Mouse (Mus musculus): ENCODE measurements at regions not wholly inside any gene's neighbourhood (a gene's known extent, or its start where the extent isn't known, plus 50 kb on each side); places are given as distances from the start of the nearest gene placed in this dataset.

GRCm38 (mm10) chr11:90855731-90856130 lies 167.6 kb upstream of the Tom1l1 start:
- Histone ChIP-seq H3K27me3 (ENCODE audit: control insufficient read depth, insufficient read depth, low read length) (no peaks in the 10 kb centered on the region), H3K9me3 (ENCODE audit: control insufficient read depth, low read length) (no peaks in the 10 kb centered on the region), H3K4me1 (ENCODE audit: control insufficient read depth, insufficient read depth, low read length) (no peaks in the 10 kb centered on the region), H3K9ac (ENCODE audit: low read length) (no peak overlapping the region), H3K4me2 (ENCODE audit: low read depth, severe bottlenecking) (no peak overlapping the region), H3K36me3 (ENCODE audit: control insufficient read depth, insufficient read depth, low read length) (no peaks in the 10 kb centered on the region), H3K4me3 (ENCODE audit: low read depth, low read length) (no peak overlapping the region), H3K27ac (replicated peaks; ENCODE audit: low read depth, low read length) (no peak overlapping the region)
- ATAC-seq (ENCODE audit: insufficient number of reproducible peaks, low FRiP score, low TSS enrichment, low read depth) (no peak), DNase-seq (ENCODE audit: low spot score) (no peak)
- WGBS: 82% methylated on average over 1 of the region's 1 CpGs

- Histone ChIP-seq H3K4me1 (ENCODE audit: control insufficient read depth, insufficient read depth, low read length) (no peaks in the 10 kb centered on the region), H3K27ac (replicated peaks; ENCODE audit: low read depth, low read length) (no peak overlapping the region), H3K9ac (ENCODE audit: low read length) (no peak overlapping the region), H3K27me3 (ENCODE audit: control insufficient read depth, insufficient read depth, low read length) (no peaks in the 10 kb centered on the region), H3K9me3 (ENCODE audit: control insufficient read depth, low read length) (no peaks in the 10 kb centered on the region), H3K36me3 (ENCODE audit: control insufficient read depth, insufficient read depth, low read length) (no peaks in the 10 kb centered on the region), H3K4me2 (ENCODE audit: low read depth, severe bottlenecking) (no peak overlapping the region), H3K4me3 (ENCODE audit: low read depth, low read length) (no peak overlapping the region)
- 83% methylated on average over 3 of the region's 3 CpGs for WGBS
- DNase-seq (ENCODE audit: low spot score): no peak
- no peak for ATAC-seq (ENCODE audit: insufficient number of reproducible peaks, low FRiP score, low TSS enrichment, low read depth)
Observed at GRCm38 (mm10) chr11:90855324-90855723, 167.2 kb upstream of the Tom1l1 start.

GRCm38 (mm10) chr11:90851221-90851620 lies 163.1 kb upstream of the Tom1l1 start:
- no peak overlapping the region for H3K27ac ChIP-seq (replicated peaks; ENCODE audit: low read depth, low read length)
- no peaks in the 10 kb centered on the region for H3K9me3 ChIP-seq (ENCODE audit: control insufficient read depth, low read length)
- DNase-seq (ENCODE audit: low spot score) (no peak), ATAC-seq (ENCODE audit: insufficient number of reproducible peaks, low FRiP score, low TSS enrichment, low read depth) (no peak)
- H3K4me3 ChIP-seq (ENCODE audit: low read depth, low read length): no peak overlapping the region
- H3K4me2 ChIP-seq (ENCODE audit: low read depth, severe bottlenecking): no peak overlapping the region
- H3K4me1 ChIP-seq (ENCODE audit: control insufficient read depth, insufficient read depth, low read length): no peaks in the 10 kb centered on the region
- H3K9ac ChIP-seq (ENCODE audit: low read length): no peak overlapping the region
- no peaks in the 10 kb centered on the region for H3K27me3 ChIP-seq (ENCODE audit: control insufficient read depth, insufficient read depth, low read length)
- H3K36me3 ChIP-seq (ENCODE audit: control insufficient read depth, insufficient read depth, low read length): no peaks in the 10 kb centered on the region

GRCm38 (mm10) chr11:90844925-90845319 lies 156.8 kb upstream of the Tom1l1 start:
- ATAC-seq (ENCODE audit: insufficient number of reproducible peaks, low FRiP score, low TSS enrichment, low read depth): peak; percentile 57; the same call in 1 of the 2 replicates
- no peak overlapping the region for H3K4me2 ChIP-seq (ENCODE audit: low read depth, severe bottlenecking)
- WGBS: 76% methylated on average over 6 of the region's 6 CpGs

GRCm38 (mm10) chr11:90844266-90844924 lies 156.2 kb upstream of the Tom1l1 start:
- whole genome bisulfite sequencing: 47% methylated on average over 15 of the region's 15 CpGs
- Histone ChIP-seq H3K4me1 (ENCODE audit: control insufficient read depth, insufficient read depth, low read length) (no peaks in the 10 kb centered on the region), H3K36me3 (ENCODE audit: control insufficient read depth, insufficient read depth, low read length) (no peaks in the 10 kb centered on the region), H3K4me2 (ENCODE audit: low read depth, severe bottlenecking) (no peak overlapping the region), H3K4me3 (ENCODE audit: low read depth, low read length) (no peak overlapping the region), H3K27me3 (ENCODE audit: control insufficient read depth, insufficient read depth, low read length) (no peaks in the 10 kb centered on the region), H3K27ac (replicated peaks; ENCODE audit: low read depth, low read length) (no peak overlapping the region), H3K9me3 (ENCODE audit: control insufficient read depth, low read length) (no peaks in the 10 kb centered on the region), H3K9ac (ENCODE audit: low read length) (no peak overlapping the region)
- DNase-seq (ENCODE audit: low spot score): peak; percentile 24
- ATAC-seq (ENCODE audit: insufficient number of reproducible peaks, low FRiP score, low TSS enrichment, low read depth): no peak; the same call in 1 of the 2 replicates

More at GRCm38 (mm10) chr11:90844925-90845319, 156.8 kb upstream of the Tom1l1 start:
- DNase-seq (ENCODE audit: low spot score): peak; percentile 25
- H3K36me3 ChIP-seq (ENCODE audit: control insufficient read depth, insufficient read depth, low read length): no peaks in the 10 kb centered on the region
- no peak overlapping the region for H3K9ac ChIP-seq (ENCODE audit: low read length)
- no peaks in the 10 kb centered on the region for H3K27me3 ChIP-seq (ENCODE audit: control insufficient read depth, insufficient read depth, low read length)
- no peak overlapping the region for H3K4me3 ChIP-seq (ENCODE audit: low read depth, low read length)
- no peaks in the 10 kb centered on the region for H3K4me1 ChIP-seq (ENCODE audit: control insufficient read depth, insufficient read depth, low read length)
- H3K9me3 ChIP-seq (ENCODE audit: control insufficient read depth, low read length): no peaks in the 10 kb centered on the region
- 0 out of 2 replicates have a peak overlapping the region, but pooled peaks have one; percentile 8 for H3K27ac ChIP-seq (replicated peaks; ENCODE audit: low read depth, low read length)

GRCm38 (mm10) chr11:90838161-90838560 lies 150.0 kb upstream of the Tom1l1 start:
- Histone ChIP-seq H3K9ac (ENCODE audit: low read length) (no peak overlapping the region), H3K27ac (replicated peaks; ENCODE audit: low read depth, low read length) (no peak overlapping the region), H3K4me3 (ENCODE audit: low read depth, low read length) (no peak overlapping the region), H3K9me3 (ENCODE audit: control insufficient read depth, low read length) (no peaks in the 10 kb centered on the region), H3K4me1 (ENCODE audit: control insufficient read depth, insufficient read depth, low read length) (no peaks in the 10 kb centered on the region), H3K4me2 (ENCODE audit: low read depth, severe bottlenecking) (no peak overlapping the region), H3K27me3 (ENCODE audit: control insufficient read depth, insufficient read depth, low read length) (no peaks in the 10 kb centered on the region), H3K36me3 (ENCODE audit: control insufficient read depth, insufficient read depth, low read length) (no peaks in the 10 kb centered on the region)
- WGBS: 78% methylated on average over 1 of the region's 1 CpGs
- ATAC-seq (ENCODE audit: insufficient number of reproducible peaks, low FRiP score, low TSS enrichment, low read depth) (no peak), DNase-seq (ENCODE audit: low spot score) (no peak)

- Histone ChIP-seq H3K9me3 (ENCODE audit: control insufficient read depth, low read length) (no peaks in the 10 kb centered on the region), H3K36me3 (ENCODE audit: control insufficient read depth, insufficient read depth, low read length) (no peaks in the 10 kb centered on the region), H3K4me1 (ENCODE audit: control insufficient read depth, insufficient read depth, low read length) (no peaks in the 10 kb centered on the region), H3K27me3 (ENCODE audit: control insufficient read depth, insufficient read depth, low read length) (no peaks in the 10 kb centered on the region), H3K27ac (replicated peaks; ENCODE audit: low read depth, low read length) (no peak overlapping the region), H3K4me3 (ENCODE audit: low read depth, low read length) (no peak overlapping the region), H3K9ac (ENCODE audit: low read length) (no peak overlapping the region), H3K4me2 (ENCODE audit: low read depth, severe bottlenecking) (no peak overlapping the region)
- ATAC-seq (ENCODE audit: insufficient number of reproducible peaks, low FRiP score, low TSS enrichment, low read depth): no peak
- DNase-seq (ENCODE audit: low spot score): no peak
- WGBS: 75% methylated on average over 5 of the region's 5 CpGs
Observed at GRCm38 (mm10) chr11:90824761-90825160, 136.6 kb upstream of the Tom1l1 start.

- no peak overlapping the region for H3K4me3 ChIP-seq (ENCODE audit: low read depth, low read length)
- no peaks in the 10 kb centered on the region for H3K4me1 ChIP-seq (ENCODE audit: control insufficient read depth, insufficient read depth, low read length)
- H3K4me2 ChIP-seq (ENCODE audit: low read depth, severe bottlenecking): no peak overlapping the region
- H3K9me3 ChIP-seq (ENCODE audit: control insufficient read depth, low read length): no peaks in the 10 kb centered on the region
- no peaks in the 10 kb centered on the region for H3K27me3 ChIP-seq (ENCODE audit: control insufficient read depth, insufficient read depth, low read length)
- H3K9ac ChIP-seq (ENCODE audit: low read length): no peak overlapping the region
- ATAC-seq (ENCODE audit: insufficient number of reproducible peaks, low FRiP score, low TSS enrichment, low read depth): no peak
- no peak overlapping the region for H3K27ac ChIP-seq (replicated peaks; ENCODE audit: low read depth, low read length)
- WGBS: 69% methylated on average over 2 of the region's 2 CpGs
- H3K36me3 ChIP-seq (ENCODE audit: control insufficient read depth, insufficient read depth, low read length): no peaks in the 10 kb centered on the region
- no peak for DNase-seq (ENCODE audit: low spot score)
Observed at GRCm38 (mm10) chr11:90816727-90817126, 128.6 kb upstream of the Tom1l1 start.

- DNase-seq (ENCODE audit: low spot score): no peak
- Histone ChIP-seq H3K36me3 (ENCODE audit: control insufficient read depth, insufficient read depth, low read length) (no peaks in the 10 kb centered on the region), H3K9me3 (ENCODE audit: control insufficient read depth, low read length) (no peaks in the 10 kb centered on the region), H3K9ac (ENCODE audit: low read length) (no peak overlapping the region), H3K4me3 (ENCODE audit: low read depth, low read length) (no peak overlapping the region), H3K4me2 (ENCODE audit: low read depth, severe bottlenecking) (no peak overlapping the region), H3K27ac (replicated peaks; ENCODE audit: low read depth, low read length) (no peak overlapping the region), H3K4me1 (ENCODE audit: control insufficient read depth, insufficient read depth, low read length) (no peaks in the 10 kb centered on the region), H3K27me3 (ENCODE audit: control insufficient read depth, insufficient read depth, low read length) (no peaks in the 10 kb centered on the region)
- WGBS: 85% methylated on average over 5 of the region's 5 CpGs
- ATAC-seq (ENCODE audit: insufficient number of reproducible peaks, low FRiP score, low TSS enrichment, low read depth): no peak
Observed at GRCm38 (mm10) chr11:90814471-90814870, 126.3 kb upstream of the Tom1l1 start.
